Mouse (Mus musculus): Measurements from ENCODE around the gene Ikzf3. TPM values are rescaled to one million over a fixed set of nuclear protein-coding genes. Genes with fewer than 3 reads are reported as not detected.

Gene Ikzf3
- total RNA-seq, 1 experiment from 2014 or later: 3.3 TPM

GRCm38 (mm10) chr11:98448191-98448790, 97.5 kb downstream of the Ikzf3 start:
- no peak for DNase-seq

DNA sequence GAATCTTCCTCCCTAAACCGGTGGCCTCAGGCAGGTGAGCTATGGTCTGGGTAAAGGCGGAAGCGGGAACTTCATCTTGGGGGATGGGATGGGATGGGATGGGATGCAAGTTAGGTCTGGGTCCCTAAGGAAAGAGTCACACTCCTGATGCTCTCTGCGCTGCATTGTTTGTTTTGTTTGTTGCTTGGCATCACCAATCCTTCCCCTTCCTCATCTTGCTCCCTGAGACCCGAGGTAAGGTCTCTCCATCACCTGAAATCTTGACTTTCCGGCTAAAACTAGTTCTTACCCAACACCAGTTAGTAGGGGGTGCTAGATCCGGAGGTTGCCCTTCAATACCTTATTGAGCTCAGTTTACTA, 98.4 kb downstream of the Ikzf3 start:
- DNase-seq: no peak

- no peak for DNase-seq
Observed at GRCm38 (mm10) chr11:98446562-98447474, 99.0 kb downstream of the Ikzf3 start.

GRCm38 (mm10) chr11:98446213-98446561, 99.6 kb downstream of the Ikzf3 start, which contains the start of gene Grb7:
Gene Grb7, plus strand, starts transcription at chr11:98446394.
- no peak for DNase-seq

DNA sequence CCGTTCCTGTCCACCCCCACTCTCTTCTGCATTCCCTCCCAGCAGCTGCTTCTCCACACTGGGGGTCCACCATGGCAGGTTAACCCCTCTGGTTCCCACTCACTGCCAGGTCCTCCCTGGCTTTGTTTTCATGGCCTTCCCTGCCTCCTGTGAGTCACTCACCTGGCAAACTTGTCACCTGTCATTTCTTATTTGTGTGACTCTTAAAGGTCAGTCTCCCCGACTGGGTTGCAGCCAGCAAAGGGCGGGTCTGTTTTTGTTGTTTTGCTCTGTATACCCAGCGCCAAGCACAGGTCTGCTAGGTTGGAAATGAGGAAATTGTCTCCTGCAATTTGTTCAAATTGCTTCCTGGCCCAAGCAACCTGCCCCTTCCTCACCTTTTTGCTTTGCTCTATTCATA, 100.2 kb downstream of the Ikzf3 start:
- no peak for DNase-seq

- no peak for DNase-seq
Observed at GRCm38 (mm10) chr11:98445238-98445637, 100.6 kb downstream of the Ikzf3 start.

DNA sequence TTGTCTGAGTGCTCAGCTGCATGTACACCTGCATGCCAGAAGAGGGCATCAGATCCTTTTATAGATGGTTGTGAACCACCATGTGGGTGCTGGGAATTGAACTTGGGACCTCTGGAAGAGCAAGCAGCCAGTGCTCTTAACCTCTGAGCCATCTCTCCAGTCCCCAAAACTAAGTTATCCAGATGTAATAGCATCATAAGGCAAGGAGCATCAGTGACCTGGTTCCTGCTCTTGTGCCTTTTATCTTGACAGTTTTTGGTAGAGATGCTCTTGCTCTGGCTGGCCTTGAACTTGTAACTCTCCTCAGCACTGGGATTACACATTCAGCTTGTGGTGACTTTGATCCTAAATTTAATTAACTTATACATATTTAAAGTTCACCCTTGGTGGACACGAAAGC, 102.1 kb downstream of the Ikzf3 start:
- no peak for DNase-seq

DNA sequence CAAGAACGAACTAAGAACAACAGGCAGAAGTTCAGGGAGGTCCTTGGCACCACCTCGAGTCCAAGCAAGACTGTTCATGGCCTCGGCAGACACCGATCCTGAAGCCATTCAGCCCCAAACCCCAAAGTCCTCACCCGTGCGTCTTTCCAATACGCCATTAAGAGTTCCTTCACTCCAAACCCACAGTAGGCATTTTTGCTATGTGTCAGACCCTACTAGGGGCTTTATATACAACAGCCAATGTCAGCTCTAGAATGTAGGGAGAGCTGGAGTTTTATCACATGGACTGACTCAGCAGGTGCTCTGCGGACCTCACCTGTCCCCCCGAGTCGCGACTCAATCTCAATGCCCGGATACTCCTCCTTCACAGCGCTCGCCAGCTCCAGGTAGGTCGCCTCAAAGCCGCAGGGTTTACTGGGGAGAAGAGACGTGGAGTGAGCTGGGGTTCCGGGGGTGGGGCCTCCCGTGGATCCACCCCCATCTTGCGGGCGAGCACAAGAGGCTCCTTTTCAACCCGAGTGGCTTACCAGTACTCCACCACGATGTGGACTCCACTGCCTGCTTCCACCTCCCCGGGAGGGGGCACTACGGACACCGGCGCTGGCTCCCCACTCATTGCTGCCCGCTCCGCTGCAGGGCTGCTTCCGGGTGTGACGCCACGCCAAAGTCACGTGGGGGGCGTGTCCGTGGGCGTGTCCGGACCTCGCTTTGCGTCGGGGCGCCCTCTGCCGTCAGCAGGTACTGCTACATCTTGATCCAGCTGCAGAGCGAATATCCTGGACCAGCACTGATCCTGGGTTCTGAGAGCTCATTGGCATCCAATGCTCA, 107.3 kb downstream of the Ikzf3 start, which contains the start of gene Mien1:
Mien1 (minus strand) TSS at position 661 of the 828 bp plus-strand sequence.
- peak; percentile 97 for DNase-seq

GRCm38 (mm10) chr11:98437441-98437840, 108.4 kb downstream of the Ikzf3 start:
- no peak for DNase-seq

DNA sequence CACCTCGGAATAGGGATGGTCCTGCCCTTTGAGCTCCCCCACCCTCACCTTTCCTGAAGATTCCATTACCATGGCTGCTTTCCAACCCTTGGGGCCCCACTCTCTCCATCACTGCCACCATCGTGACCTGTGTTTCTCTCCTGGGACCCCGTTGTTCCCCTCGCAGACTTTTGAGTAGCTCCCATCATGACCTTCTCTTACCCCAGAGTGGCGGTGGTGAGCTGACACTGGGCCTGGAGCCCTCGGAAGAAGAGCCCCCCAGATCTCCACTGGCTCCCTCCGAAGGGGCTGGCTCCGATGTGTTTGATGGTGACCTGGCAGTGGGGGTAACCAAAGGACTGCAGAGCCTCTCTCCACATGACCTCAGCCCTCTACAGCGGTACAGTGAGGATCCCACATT, 110.1 kb downstream of the Ikzf3 start:
- no peak for DNase-seq

DNA sequence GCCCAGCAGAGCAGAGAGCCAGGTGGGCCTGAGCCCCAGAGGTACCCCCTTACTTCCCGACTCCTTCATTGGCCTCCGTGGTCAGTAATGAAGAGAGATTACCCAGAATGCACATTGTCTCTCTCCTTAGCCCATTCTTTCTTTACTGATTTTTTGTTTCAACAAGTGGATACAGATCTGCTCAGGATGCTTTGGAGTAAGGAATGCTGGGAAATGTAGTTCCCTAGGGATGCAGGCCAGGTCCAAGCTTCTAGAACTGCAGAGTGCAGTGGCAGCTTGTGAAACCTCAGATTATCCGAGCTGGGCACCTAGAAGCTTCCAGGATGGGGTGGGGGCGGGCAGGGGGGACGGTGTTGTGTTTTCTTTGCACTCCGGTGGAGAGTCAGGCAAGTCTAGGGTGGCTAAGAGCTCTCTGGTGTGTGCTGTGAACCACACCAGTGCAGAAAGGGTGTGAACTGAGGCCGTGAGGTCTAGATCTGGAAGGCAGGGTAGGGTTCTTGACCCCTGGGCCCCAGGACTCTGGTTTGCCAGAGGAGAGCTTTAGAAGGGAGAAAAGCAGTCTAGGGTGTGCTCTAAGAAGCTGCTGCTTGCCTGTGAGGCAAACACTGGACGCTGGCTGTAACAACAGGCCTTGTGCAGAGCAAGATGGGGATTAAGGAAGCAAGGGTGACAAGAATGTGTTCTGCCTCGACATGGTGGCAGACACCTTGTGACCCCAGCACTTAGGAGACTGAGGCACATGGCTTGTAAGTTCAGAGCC, 113.9 kb downstream of the Ikzf3 start:
- no peak for DNase-seq

DNA sequence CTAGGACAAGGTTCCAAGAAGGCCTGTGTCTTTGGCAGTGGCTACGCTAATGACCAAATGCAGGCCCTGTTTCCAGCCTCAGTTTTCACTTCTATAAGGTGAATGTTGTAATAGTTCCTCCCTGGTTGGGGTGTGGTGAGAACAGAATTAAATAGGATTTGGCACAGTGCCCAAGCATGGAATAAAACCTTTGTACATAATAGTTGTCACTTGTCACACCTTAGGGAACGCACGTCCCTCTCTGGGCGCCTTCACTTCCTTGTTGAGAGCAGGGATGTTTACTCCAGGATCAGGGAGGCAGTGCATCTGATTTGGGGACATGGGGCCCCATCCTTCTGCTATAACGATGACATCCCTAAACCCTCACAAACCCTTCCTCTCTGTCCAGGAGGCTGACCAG, 117.4 kb downstream of the Ikzf3 start:
- no peak for DNase-seq

DNA sequence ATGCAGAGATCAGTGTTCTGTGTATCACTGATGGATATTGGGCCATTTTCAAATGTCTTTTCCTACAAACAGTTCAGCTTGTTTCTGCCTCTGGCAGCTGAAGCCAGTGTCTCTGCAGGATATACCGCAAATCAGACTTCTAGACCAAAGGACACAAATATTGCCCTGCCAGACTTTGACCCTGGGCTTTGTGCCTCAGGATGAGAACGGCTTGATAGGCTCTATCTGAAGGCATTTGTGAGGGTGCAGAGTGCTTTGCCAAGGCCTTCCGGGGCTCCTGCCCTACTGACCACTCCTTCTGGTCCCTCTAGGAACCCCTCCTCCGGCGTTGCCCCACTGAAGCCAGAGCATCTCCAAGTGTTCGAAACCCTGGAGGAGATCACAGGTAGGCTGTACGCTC, 119.2 kb downstream of the Ikzf3 start:
- no peak for DNase-seq

DNA sequence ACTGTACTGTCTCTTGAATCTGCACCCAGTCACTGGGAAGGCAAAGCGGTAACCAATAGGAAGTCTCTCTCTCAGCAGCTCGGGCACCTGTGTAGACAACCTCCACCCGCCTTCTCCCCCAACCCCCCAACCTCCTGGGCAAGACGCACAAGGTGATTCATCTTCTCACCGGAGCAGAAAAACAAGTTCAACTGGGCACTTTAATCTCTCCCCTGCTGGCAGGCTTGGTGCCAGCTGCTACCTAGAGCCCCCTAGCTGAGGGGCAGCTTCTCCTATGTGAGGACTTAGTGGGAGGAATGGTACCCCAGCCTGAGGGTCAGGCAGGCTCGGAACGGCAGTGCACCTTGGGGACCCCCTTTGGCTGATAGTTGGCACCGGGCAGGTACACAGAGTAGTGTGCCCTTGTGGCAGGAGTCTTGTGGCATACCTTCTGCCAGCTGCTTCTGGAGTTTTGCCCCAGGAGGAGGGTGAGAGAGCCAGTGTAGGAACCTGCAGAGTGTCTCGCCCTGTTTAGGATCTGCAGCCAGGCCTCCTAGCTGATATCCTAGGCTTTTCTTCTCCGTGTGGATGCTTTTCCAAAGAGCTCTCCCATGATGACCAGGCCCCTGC, 126.8 kb downstream of the Ikzf3 start:
- DNase-seq: no peak

DNA sequence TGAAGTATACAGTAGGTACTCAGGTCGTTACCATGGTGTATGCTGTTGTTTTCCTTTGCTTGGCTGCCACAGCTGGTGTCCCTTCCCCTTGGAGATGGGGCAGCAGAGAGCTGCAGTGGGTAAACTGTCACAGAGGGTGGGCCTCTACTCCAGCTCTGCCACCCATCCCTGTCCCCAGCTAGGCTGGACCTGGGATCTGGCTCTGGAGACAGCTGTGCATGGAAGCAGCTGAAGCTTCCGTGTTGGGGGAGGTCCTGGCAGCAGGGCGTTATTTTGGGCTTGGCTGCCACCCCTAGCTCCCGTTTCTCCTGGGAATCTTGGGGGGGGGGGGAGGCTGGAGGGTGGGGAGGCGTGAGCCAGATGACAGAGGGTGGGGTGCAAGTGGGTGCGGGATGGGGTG, 127.6 kb downstream of the Ikzf3 start:
- no peak for DNase-seq

DNA sequence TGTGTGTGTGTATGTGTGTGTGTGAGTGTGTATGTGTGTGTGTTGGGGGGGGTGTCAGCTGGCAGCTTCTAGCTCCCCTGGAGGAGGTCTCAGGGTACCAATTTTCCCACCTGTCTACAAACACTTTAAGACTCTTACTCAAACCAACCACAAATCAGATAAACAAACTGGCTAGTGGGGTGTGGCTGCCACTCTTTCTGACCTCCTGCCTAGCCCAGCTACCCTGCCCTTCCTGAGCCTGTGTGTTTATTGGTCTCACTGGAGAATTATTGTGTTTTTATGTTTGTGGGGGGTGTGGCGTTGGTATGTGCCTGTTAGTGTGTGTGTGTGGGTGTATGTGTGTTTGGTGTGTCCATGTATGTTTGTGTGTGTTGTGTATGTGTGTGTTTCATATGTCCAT, 128.8 kb downstream of the Ikzf3 start:
- no peak for DNase-seq

Other genes starting within 250 kb of the Ikzf3 start
- 0.15 TPM in 1 of 2 replicates, not detected in the other for gene Neurod2, start 216.4 kb downstream of the Ikzf3 start, total RNA-seq (2021)
- gene Ppp1r1b, start 197.6 kb downstream of the Ikzf3 start, total RNA-seq (2021): 0.63 and 0.68 TPM in 2 replicates
- 21.5 and 22.7 TPM in 2 replicates for gene Stard3, start 187.7 kb downstream of the Ikzf3 start, total RNA-seq (2021)
- gene Tcap, start 162.2 kb downstream of the Ikzf3 start, total RNA-seq (2021): 0.48 and 0.53 TPM in 2 replicates
- gene Pnmt, start 159.6 kb downstream of the Ikzf3 start, total RNA-seq (2021): 687 and 769 TPM in 2 replicates
- 5.3 and 5.9 TPM in 2 replicates for gene Pgap3, start 145.5 kb downstream of the Ikzf3 start, total RNA-seq (2021)
- gene Erbb2, start 133.6 kb downstream of the Ikzf3 start, total RNA-seq (2021): 5.9 and 6.8 TPM in 2 replicates
- 70.4 and 74.3 TPM in 2 replicates for gene Mien1, start 107.0 kb downstream of the Ikzf3 start, total RNA-seq (2021)
- 0.53 and 10.7 TPM in 2 replicates for gene Grb7, start 99.6 kb downstream of the Ikzf3 start, total RNA-seq (2021)
- not detected in 2 replicates for gene Zpbp2, start 5.1 kb upstream of the Ikzf3 start, total RNA-seq (2021)
- gene Ormdl3, start 41.3 kb upstream of the Ikzf3 start, total RNA-seq (2021): 141 and 150 TPM in 2 replicates
- not detected in 2 replicates for gene Lrrc3c, start 52.3 kb upstream of the Ikzf3 start, total RNA-seq (2021)
- 15.0 and 17.2 TPM in 2 replicates for gene Gm12355, start 79.6 kb upstream of the Ikzf3 start, total RNA-seq (2021)
- gene Gsdma3, start 80.3 kb upstream of the Ikzf3 start, total RNA-seq (2021): 25.4 and 31.6 TPM in 2 replicates
- gene Gsdma2, start 100.7 kb upstream of the Ikzf3 start, total RNA-seq (2021): 1.0 and 2.0 TPM in 2 replicates
- gene Gsdma, start 118.3 kb upstream of the Ikzf3 start, total RNA-seq (2021): 0.11 TPM in 1 of 2 replicates, not detected in the other
- gene Psmd3, start 136.5 kb upstream of the Ikzf3 start, total RNA-seq (2021): 114 TPM in 2 replicates
- not detected in 2 replicates for gene Csf3, start 155.2 kb upstream of the Ikzf3 start, total RNA-seq (2021)
- 47.4 and 55.5 TPM in 2 replicates for gene Med24, start 183.4 kb upstream of the Ikzf3 start, total RNA-seq (2021)
- 106 and 124 TPM in 2 replicates for gene Thra, start 194.6 kb upstream of the Ikzf3 start, total RNA-seq (2021)
- 32.9 and 51.0 TPM in 2 replicates for gene Nr1d1, start 229.3 kb upstream of the Ikzf3 start, total RNA-seq (2021)
- gene Msl1, start 249.5 kb upstream of the Ikzf3 start, total RNA-seq (2021): 88.5 and 88.7 TPM in 2 replicates